Mouse (Mus musculus): Measurements from ENCODE around the gene Sirt7. TPM values are rescaled to one million over a fixed set of nuclear protein-coding genes. Genes with fewer than 3 reads are reported as not detected.

Gene Sirt7
- total RNA-seq, 1 experiment from 2014 or later: 131 TPM

DNA sequence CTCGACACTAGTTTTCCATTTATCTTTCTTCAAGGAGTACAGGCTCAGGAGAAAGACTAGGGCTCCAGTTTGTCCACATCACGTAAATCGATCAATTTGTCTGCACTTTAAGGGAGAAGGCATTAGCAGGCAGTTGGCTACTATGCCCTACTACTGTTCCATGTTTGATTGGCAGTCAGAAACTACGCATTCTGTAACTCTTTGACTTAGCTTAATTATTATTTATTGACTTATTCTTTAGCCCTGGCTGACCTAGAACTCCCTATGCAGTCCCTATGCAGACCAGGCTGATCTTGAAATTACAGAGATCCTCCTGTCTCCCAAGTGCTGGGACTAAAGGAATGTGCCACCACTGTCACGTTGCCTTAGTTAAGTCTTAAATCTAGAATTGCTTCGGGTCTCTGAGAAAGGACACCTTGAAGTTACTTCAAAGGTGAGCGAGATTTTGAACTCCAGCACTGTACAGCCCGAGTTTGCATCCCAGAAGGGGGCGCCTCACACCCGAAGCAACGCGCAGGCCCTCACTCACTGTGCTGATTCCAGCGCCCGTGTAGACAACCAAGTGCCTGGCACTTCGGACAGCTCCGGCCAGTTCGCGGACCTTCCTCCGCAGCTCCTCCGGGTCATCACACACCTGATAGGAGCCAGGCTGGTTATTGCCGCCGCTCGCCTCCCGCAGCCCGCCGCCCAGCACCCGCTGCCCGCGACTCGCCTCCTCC, 920 bp downstream of the Sirt7 start:
- ATAC-seq (replicated peaks; ENCODE audit: insufficient number of reproducible peaks, low FRiP score, low TSS enrichment, poor library complexity, severe bottlenecking): no peak

DNA sequence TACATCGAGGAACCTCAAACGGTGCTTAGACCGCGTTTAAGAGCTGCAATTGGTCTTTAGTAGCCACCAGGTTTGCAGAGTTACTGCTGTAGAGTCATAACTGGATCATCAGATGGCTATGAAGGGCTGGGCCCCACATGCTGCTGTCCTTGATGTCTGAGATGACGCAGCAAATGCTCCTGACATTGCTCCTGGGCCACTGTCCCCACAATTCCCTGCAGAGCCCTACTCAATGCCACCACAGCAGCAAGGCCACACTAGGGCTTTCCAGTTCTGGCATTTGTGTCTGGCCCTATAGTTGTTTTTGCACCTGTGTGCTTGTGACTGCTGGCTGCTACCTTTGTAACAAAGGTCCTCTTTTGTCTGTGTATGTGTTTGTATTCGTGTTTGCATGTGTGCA, 2.2 kb downstream of the Sirt7 start:
- ATAC-seq (replicated peaks; ENCODE audit: insufficient number of reproducible peaks, low FRiP score, low TSS enrichment, poor library complexity, severe bottlenecking): no peak

- ATAC-seq (replicated peaks; ENCODE audit: insufficient number of reproducible peaks, low FRiP score, low TSS enrichment, poor library complexity, severe bottlenecking): no peak
These were observed 4.8 kb downstream of the Sirt7 start for GRCm38 (mm10) chr11:120620195-120620594.

DNA sequence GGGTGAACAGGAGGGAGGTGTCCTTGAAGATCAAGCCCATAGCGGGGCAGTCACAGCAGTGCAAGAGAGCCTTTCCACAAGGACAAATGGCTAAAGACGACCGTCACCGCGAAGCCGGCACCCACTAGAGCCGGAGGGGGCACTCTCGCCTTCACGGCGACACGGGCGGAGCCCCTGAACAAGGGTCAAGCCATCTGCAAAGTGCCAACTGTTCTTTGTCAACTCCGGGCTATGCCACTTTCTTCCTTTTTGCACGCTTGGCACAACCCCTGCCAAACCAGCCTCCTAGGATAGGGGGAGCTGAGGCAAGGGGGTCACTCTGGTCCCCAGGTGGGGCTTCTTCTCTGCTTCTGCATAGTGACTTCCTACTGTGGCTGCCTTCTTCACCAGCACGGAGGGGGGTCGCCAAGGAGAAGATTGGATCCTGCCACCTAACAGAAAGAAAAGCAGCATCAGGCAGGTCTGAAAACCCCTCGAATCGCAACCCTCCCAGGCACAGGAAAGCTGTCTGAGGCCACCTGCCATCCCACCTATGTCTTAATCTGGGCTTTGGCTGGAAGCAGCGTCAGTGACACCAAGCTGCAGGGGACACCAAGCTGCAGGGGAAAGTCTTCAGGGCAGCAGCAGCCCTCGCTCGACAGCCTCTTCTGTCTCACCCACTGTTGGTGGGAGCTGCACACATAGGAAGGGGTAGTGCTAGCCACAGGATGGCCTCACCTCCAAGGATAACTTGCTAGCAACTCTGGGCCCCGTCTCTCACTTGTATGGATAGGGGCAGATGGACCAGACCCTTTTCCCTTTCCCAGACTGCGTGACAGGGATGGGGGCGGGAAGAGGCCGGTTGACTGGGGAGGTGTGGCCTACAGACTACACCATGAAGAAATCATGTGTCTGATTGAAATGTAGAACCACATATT, 6.2 kb downstream of the Sirt7 start:
- ATAC-seq (replicated peaks; ENCODE audit: insufficient number of reproducible peaks, low FRiP score, low TSS enrichment, poor library complexity, severe bottlenecking): no peak

DNA sequence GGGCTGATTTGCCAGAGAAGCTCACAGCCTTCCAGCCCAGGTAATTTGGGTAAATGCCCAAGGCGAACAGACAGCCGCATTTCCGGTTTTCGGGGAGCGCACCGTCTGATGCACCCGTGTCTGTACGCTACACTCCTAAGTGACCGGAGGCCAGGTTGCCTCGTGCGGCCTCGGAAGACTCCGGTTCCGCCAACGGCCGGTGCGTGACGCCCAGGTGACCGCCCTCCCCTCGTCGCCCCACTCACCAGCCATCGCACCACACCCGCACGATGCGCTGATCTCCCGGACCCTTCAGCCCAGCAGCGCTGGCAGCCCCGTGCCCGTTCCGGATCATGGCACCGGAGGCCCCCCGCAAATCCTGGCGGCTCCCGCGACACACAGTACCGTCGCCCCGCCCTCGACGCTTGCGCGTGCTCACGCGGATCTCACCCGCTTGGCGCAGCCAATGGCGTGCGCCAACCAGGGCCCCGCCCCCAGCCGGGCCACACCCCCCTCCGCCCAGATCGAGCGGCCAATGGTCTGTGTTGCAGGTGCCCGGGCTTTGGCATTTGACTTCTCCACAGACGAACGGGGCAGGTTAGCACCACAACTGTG, 7.4 kb downstream of the Sirt7 start, which contains the start of gene Pcyt2:
Pcyt2 (minus strand) TSS at position 418 of the 594 bp plus-strand sequence.
- peak; percentile 86 for ATAC-seq (replicated peaks; ENCODE audit: insufficient number of reproducible peaks, low FRiP score, low TSS enrichment, poor library complexity, severe bottlenecking)

- no peak for ATAC-seq (replicated peaks; ENCODE audit: insufficient number of reproducible peaks, low FRiP score, low TSS enrichment, poor library complexity, severe bottlenecking)
These were observed 8.3 kb downstream of the Sirt7 start for GRCm38 (mm10) chr11:120616617-120617294.

DNA sequence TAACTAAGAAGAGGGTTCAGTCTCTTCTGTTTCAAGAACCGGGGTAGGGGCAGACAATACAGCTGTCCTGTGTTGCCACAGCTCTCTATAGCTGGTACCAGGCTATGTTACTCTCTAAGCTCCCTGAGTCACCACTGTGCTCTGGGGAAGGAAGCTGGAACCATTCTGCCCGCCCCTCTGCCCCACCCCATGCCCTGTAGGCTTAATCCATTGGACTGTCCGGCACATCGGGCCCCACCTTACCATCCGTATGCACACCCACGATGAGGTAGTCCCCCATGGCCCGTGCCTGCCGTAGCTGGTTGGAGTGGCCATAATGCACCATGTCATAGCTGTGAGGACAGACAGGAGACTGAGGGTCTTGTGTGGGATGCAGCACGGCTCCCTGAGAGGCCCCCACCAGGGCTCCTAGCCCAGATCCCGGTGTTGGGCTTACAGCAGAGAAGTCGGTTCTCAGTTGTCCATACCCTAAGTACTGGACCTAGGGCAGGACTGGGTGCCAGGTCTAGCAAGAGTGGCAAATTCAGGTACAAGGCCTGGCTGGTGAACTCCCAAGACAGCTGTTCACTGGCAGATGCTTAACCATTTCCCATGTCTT, 9.3 kb downstream of the Sirt7 start:
- ATAC-seq (replicated peaks; ENCODE audit: insufficient number of reproducible peaks, low FRiP score, low TSS enrichment, poor library complexity, severe bottlenecking): no peak

- no peak for ATAC-seq (replicated peaks; ENCODE audit: insufficient number of reproducible peaks, low FRiP score, low TSS enrichment, poor library complexity, severe bottlenecking)
These were observed 9.9 kb downstream of the Sirt7 start for GRCm38 (mm10) chr11:120615167-120615566.

GRCm38 (mm10) chr11:120613976-120614375, 11.1 kb downstream of the Sirt7 start:
- ATAC-seq (replicated peaks; ENCODE audit: insufficient number of reproducible peaks, low FRiP score, low TSS enrichment, poor library complexity, severe bottlenecking): no peak

- ATAC-seq (replicated peaks; ENCODE audit: insufficient number of reproducible peaks, low FRiP score, low TSS enrichment, poor library complexity, severe bottlenecking): no peak
These were observed 11.5 kb downstream of the Sirt7 start for GRCm38 (mm10) chr11:120613481-120613972.

DNA sequence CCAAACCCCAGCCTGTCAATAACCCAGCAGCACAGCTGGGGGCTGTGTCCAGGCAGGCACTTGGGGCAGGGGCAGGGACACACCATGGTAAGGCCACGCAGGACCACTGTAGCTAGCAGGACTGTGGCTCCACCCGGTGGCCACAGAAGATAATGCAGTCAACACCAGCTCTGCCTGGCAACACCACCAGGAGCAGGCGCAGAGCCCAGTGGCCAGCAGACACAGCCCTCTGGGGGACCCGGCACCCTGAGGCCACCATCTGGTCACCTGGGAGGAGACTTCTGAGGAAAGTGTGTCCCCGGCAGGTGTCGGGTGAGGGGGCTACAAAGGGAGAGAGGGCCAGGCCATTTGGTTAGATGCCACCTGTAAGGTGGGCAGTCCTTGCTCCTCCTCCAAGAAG, 12.3 kb downstream of the Sirt7 start:
- peak; percentile 69 for ATAC-seq (replicated peaks; ENCODE audit: insufficient number of reproducible peaks, low FRiP score, low TSS enrichment, poor library complexity, severe bottlenecking)

DNA sequence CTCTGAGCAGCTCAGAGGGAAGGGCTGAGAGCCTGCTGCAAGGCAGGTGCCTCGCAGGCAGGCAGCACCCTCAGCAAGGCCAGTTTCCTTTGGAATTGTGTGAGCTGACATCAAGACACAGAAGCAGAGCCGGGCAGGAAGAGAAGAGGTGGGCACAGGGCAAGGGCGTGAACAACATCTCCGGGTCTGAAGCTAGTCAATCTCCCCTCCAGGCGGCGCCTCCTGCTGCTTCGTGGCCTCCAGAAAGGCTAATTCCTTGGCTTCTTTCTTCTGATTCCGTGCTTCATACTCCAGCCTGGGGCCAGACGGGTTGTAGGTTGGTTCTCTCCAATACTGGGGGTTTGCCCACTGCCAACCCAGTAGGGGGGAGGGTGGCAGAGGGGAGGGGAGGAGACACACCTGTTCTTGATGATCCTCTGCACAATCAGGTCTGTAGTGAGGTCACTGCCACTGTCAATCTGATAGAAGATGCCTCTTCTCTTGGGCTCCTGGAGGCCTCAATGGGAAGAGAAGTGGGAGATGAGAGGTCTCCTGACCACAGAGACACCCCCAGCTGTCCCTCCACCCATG, 14.5 kb downstream of the Sirt7 start:
- no peak for ATAC-seq (replicated peaks; ENCODE audit: insufficient number of reproducible peaks, low FRiP score, low TSS enrichment, poor library complexity, severe bottlenecking)

GRCm38 (mm10) chr11:120609250-120609649, 15.8 kb downstream of the Sirt7 start:
- ATAC-seq (replicated peaks; ENCODE audit: insufficient number of reproducible peaks, low FRiP score, low TSS enrichment, poor library complexity, severe bottlenecking): no peak

- ATAC-seq (replicated peaks; ENCODE audit: insufficient number of reproducible peaks, low FRiP score, low TSS enrichment, poor library complexity, severe bottlenecking): no peak
These were observed 16.6 kb downstream of the Sirt7 start, which contains the start of gene Npb for GRCm38 (mm10) chr11:120608241-120609034. TSS of gene Npb (plus strand) at chr11:120608477.

- ATAC-seq (replicated peaks; ENCODE audit: insufficient number of reproducible peaks, low FRiP score, low TSS enrichment, poor library complexity, severe bottlenecking): no peak
These were observed 18.3 kb downstream of the Sirt7 start for GRCm38 (mm10) chr11:120606764-120607163.

DNA sequence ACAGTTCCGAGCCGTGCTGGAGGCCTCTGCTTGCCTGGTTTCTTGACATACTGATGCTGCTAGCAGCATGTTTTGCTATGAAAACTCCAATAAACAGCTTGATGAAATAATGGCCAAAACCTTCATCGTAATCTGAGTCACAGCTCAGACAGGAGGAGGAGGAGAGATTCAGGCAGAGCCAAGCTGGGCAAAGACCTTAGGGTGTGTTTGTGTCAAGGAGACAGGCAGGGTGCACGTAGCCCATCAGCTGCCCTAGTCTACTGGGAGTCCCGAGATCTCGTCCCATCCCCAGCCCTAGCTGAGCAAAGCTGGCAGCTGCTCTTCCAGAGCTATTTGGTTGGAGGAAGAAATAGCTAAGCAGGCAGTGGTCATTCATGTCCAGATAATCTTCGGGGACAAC, 19.4 kb downstream of the Sirt7 start:
- ATAC-seq (replicated peaks; ENCODE audit: insufficient number of reproducible peaks, low FRiP score, low TSS enrichment, poor library complexity, severe bottlenecking): no peak

GRCm38 (mm10) chr11:120603545-120603944, 21.5 kb downstream of the Sirt7 start:
- no peak for ATAC-seq (replicated peaks; ENCODE audit: insufficient number of reproducible peaks, low FRiP score, low TSS enrichment, poor library complexity, severe bottlenecking)
